Mouse (Mus musculus) testis, adult 2 months (tissue): ENCODE data around the gene Dtx4. TPM values are rescaled to one million over a fixed set of nuclear protein-coding genes. Genes with fewer than 3 reads are reported as not detected.

Experiments
- H3K27ac ChIP-seq: fragments of 200-500 bp; 2 replicates; pipeline ENCODE4 v1.5.1; 2012; ENCODE audit warnings: low read depth, low read length; ENCODE audit not compliant: control insufficient read depth, insufficient read depth
- H3K27me3 ChIP-seq: fragments of 200-500 bp; 2 replicates; pipeline ENCODE4 v1.6.1; 2012; ENCODE audit warnings: mild to moderate bottlenecking, low read length, moderate library complexity; ENCODE audit not compliant: control insufficient read depth, insufficient read depth
- H3K36me3 ChIP-seq: fragments of 200-500 bp; 2 replicates; pipeline ENCODE4 v1.6.1; 2012; ENCODE audit warnings: mild to moderate bottlenecking, low read length; ENCODE audit not compliant: control insufficient read depth, insufficient read depth
- H3K4me1 ChIP-seq: fragments of 200-500 bp; 2 replicates; pipeline ENCODE4 v1.6.1; 2012; ENCODE audit warnings: low read length; ENCODE audit not compliant: control insufficient read depth, insufficient read depth
- H3K4me3 ChIP-seq: fragments of 200-500 bp; 2 replicates; pipeline ENCODE4 v1.5.1; 2012; ENCODE audit warnings: low read depth, mild to moderate bottlenecking, low read length, moderate library complexity, mixed read lengths; ENCODE audit not compliant: control insufficient read depth
- CTCF ChIP-seq: fragments of 200-500 bp; IDR thresholded peaks from 2 replicates; pipeline ENCODE4 v1.5.1; 2012; ENCODE audit warnings: low read depth, mild to moderate bottlenecking, inconsistent platforms, low read length, moderate library complexity; ENCODE audit not compliant: control insufficient read depth, insufficient read depth, insufficient replicate concordance
- POLR2A ChIP-seq: fragments of 200-500 bp; IDR thresholded peaks from 2 replicates; pipeline ENCODE4 v1.6.1; 2012; ENCODE audit warnings: low read depth, mild to moderate bottlenecking, inconsistent platforms, low read length, moderate library complexity; ENCODE audit not compliant: control insufficient read depth
- polyA plus RNA-seq: library from polyadenylated mRNA; depleted of rRNA; stranded (reverse); fragments of >200 nt; gene quantifications from 2 replicates; pipeline ENCODE4 v1.2.3, GENCODE M21; 2012

The Dtx4 gene
- polyA plus RNA-seq, 1 experiment: 6.0 TPM

DNA sequence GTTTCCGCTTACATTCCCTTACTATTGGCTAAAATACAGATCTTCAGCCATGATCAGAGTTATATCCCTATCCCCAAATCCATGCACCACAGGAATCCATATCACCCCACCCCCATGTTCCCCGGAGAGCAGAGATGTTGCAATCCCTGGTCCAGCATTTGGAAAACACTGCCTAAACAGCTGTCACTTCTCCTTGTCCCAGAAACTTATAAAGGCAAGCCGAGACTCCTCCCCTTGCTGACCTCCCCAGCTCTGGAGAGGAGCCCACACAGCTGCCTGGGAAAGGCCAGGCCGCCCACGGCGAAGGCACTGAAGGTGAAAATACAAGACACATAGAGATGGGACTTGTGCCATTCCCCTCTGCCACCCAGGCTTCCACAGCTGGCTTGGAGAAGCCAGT, 14.4 kb downstream of the Dtx4 start:
- H3K27me3 ChIP-seq: no peaks in the 10 kb centered on the region
- H3K27ac ChIP-seq: peak overlapping the region; percentile 83
- no peaks in the 10 kb centered on the region for H3K36me3 ChIP-seq
- H3K4me3 ChIP-seq: no peak overlapping the region
- peaks cover 34% of the 10 kb centered on the region for H3K4me1 ChIP-seq
- TF ChIP-seq CTCF (no peak), POLR2A (no peak)

DNA sequence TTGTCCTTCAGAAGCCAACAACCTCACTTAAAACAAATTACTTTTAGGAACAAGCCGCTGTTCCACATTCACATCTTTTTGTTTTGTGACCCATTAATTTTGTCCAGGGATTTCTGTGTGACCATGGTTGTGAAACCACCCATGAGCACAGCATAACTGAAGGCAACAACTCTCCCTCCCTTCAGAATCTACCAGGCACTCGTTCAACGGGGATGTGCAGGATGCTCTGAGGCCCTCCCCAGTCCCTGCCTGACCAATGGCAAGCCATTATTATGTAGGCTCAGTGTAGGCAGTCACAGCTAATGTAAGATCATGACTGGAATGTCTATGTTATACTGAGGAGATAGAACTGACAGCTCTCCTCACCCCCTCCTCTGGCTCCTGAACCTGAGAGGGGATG, 15.6 kb downstream of the Dtx4 start:
- Histone ChIP-seq H3K27ac (peak overlapping the region; percentile 41; the same call in 1 of the 2 replicates), H3K36me3 (no peaks in the 10 kb centered on the region), H3K4me3 (no peak overlapping the region), H3K27me3 (no peaks in the 10 kb centered on the region), H3K4me1 (peaks cover 34% of the 10 kb centered on the region)
- no peak for TF ChIP-seq CTCF
- TF ChIP-seq POLR2A: no peak

DNA sequence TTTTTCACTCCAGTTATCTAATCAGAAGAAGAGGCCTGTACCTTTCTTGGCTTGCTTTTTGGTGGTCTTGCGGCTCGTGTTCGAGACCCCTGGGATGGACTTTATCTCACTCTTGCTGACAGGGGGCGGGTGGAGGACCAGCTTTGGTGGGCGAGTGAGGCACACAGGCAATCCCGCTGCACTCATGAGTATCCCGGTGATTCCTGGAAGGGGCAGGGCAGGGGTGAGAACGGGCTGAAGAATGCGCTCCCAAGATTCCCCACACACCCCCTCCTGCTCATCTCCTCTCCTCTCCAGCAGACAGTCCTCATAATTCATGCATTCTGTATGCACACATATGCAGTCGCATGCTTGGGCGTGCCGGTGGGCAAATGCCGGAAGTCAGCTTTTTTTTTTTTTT, 16.0 kb downstream of the Dtx4 start:
- H3K27me3 ChIP-seq: no peaks in the 10 kb centered on the region
- TF ChIP-seq POLR2A (no peak), CTCF (no peak)
- H3K4me3 ChIP-seq: no peak overlapping the region
- peaks cover 32% of the 10 kb centered on the region for H3K4me1 ChIP-seq
- H3K27ac ChIP-seq: peak overlapping the region; percentile 73
- no peaks in the 10 kb centered on the region for H3K36me3 ChIP-seq

- TF ChIP-seq CTCF (no peak), POLR2A (no peak)
- peak overlapping the region; percentile 41; the same call in 1 of the 2 replicates for H3K27ac ChIP-seq
- no peaks in the 10 kb centered on the region for H3K36me3 ChIP-seq
- no peaks in the 10 kb centered on the region for H3K27me3 ChIP-seq
- peaks cover 27% of the 10 kb centered on the region for H3K4me1 ChIP-seq
- H3K4me3 ChIP-seq: no peak overlapping the region
Observed at GRCm38 (mm10) chr19:12484210-12484609, 17.0 kb downstream of the Dtx4 start.

- Histone ChIP-seq H3K27ac (no peak overlapping the region), H3K4me3 (no peak overlapping the region), H3K36me3 (no peaks in the 10 kb centered on the region), H3K4me1 (peaks cover 23% of the 10 kb centered on the region), H3K27me3 (no peaks in the 10 kb centered on the region)
- TF ChIP-seq POLR2A (no peak), CTCF (no peak)
Observed at GRCm38 (mm10) chr19:12483782-12484181, 17.5 kb downstream of the Dtx4 start.

GRCm38 (mm10) chr19:12478369-12478768, 22.9 kb downstream of the Dtx4 start:
- Histone ChIP-seq H3K27ac (peak overlapping the region; percentile 47), H3K4me1 (peaks cover 2% of the 10 kb centered on the region; the same call in 1 of the 2 replicates), H3K27me3 (no peaks in the 10 kb centered on the region), H3K4me3 (no peak overlapping the region), H3K36me3 (no peaks in the 10 kb centered on the region)
- TF ChIP-seq POLR2A (no peak), CTCF (no peak)

GRCm38 (mm10) chr19:12476721-12477270, 24.5 kb downstream of the Dtx4 start:
- Histone ChIP-seq H3K36me3 (no peaks in the 10 kb centered on the region), H3K27ac (peak overlapping the region; percentile 34; the same call in 1 of the 2 replicates)

More at GRCm38 (mm10) chr19:12476721-12477270, 24.5 kb downstream of the Dtx4 start:
- H3K4me3 ChIP-seq: no peak overlapping the region
- TF ChIP-seq CTCF (no peak), POLR2A (no peak)
- H3K4me1 ChIP-seq: no peaks in the 10 kb centered on the region; the same call in 1 of the 2 replicates
- no peaks in the 10 kb centered on the region for H3K27me3 ChIP-seq
